Mouse (Mus musculus) olfactory bulb, adult 2 months (tissue): ENCODE measurements around the gene Scrg1.

ENCODE experiments used
- CTCF ChIP-seq: fragments of 200-500 bp; IDR thresholded peaks from 2 replicates; pipeline ENCODE4 v1.5.1; 2012; ENCODE audit warnings: low read depth, mild to moderate bottlenecking, low read length, moderate library complexity; ENCODE audit not compliant: insufficient read depth
- POLR2A ChIP-seq: fragments of 200-500 bp; IDR thresholded peaks from 2 replicates; pipeline ENCODE4 v1.6.1; 2012; ENCODE audit warnings: mild to moderate bottlenecking, low read depth, low read length, moderate library complexity; ENCODE audit not compliant: insufficient read depth

- no peak for TF ChIP-seq CTCF
- TF ChIP-seq POLR2A: no peak
Measured at GRCm38 (mm10) chr8:57470863-57471262, 15.1 kb downstream of the Scrg1 start.
